Mouse (Mus musculus) liver, embryonic 14.5 days (tissue): ENCODE results near the gene Spire2.

Source experiments
- CTCF ChIP-seq: IDR thresholded peaks from 2 replicates; pipeline ENCODE4 v1.5.1; 2016; ENCODE audit warnings: antibody characterized with exemption, low read depth, control low read depth
- EP300 ChIP-seq: IDR thresholded peaks from 2 replicates; pipeline ENCODE4 v1.6.1; 2016; ENCODE audit warnings: antibody characterized with exemption, low read depth

DNA sequence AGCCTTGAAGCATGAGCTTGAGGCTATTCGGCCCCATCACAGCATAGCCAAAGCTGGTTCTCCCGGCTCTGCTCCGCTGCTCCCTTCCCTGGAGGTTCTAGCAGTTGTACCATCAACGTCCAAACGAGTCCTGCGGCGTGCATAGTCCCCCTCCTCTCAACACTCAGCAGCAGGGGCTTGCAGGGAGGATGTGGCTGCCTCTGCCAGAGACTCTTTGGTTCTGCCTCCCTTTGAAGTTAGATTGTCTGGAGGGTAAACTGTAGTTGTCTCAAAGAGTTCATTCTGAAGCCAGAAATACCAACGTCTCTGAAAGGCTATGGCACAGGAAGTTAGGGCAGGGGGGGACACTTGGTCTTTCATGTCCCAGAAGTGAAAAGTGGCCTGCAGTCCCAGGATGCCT lies 72.0 kb downstream of the Spire2 start:
- no peak for TF ChIP-seq EP300
- no peak for TF ChIP-seq CTCF
